Mouse (Mus musculus) spleen, adult 2 months (tissue): ENCODE measurements around the gene Gm43738. TPM values are rescaled to one million over a fixed set of nuclear protein-coding genes. Genes with fewer than 3 reads are reported as not detected.

ENCODE experiments used
- DNase-seq, 2 experiments: peaks; one replicate each; pipeline versions ENCODE4 v3.0.0 to v3.0.0-alpha.2; 2012 to 2021; ENCODE audit warnings: low spot score in 2 of 2, low read depth in 1 of 2
- H3K27ac ChIP-seq: fragments of 200-500 bp; 2 replicates; pipeline ENCODE4 v1.5.1; 2012; ENCODE audit warnings: low read length, inconsistent platforms; ENCODE audit not compliant: insufficient read depth
- H3K27me3 ChIP-seq: fragments of 200-500 bp; 2 replicates; pipeline ENCODE4 v1.6.1; 2012; ENCODE audit warnings: mild to moderate bottlenecking, moderate library complexity, low read length, inconsistent platforms; ENCODE audit not compliant: control insufficient read depth, insufficient read depth
- H3K36me3 ChIP-seq: fragments of 200-500 bp; 2 replicates; pipeline ENCODE4 v1.6.1; 2012; ENCODE audit warnings: mild to moderate bottlenecking, low read length, inconsistent platforms; ENCODE audit not compliant: control insufficient read depth, insufficient read depth
- H3K4me1 ChIP-seq: fragments of 200-500 bp; 2 replicates; pipeline ENCODE4 v1.6.1; 2011; ENCODE audit warnings: inconsistent platforms; ENCODE audit not compliant: control insufficient read depth, insufficient read depth, insufficient read length
- H3K4me3 ChIP-seq: fragments of 200-500 bp; 2 replicates; pipeline ENCODE4 v1.5.1; 2011; ENCODE audit warnings: mild to moderate bottlenecking, inconsistent platforms; ENCODE audit not compliant: insufficient read depth, insufficient read length; ENCODE audit errors: extremely low read depth
- CTCF ChIP-seq: fragments of 200-500 bp; IDR thresholded peaks from 2 replicates; pipeline ENCODE4 v1.5.1; 2011; ENCODE audit warnings: mild to moderate bottlenecking, inconsistent platforms; ENCODE audit not compliant: insufficient read depth, insufficient read length, insufficient replicate concordance; ENCODE audit errors: extremely low read depth
- POLR2A ChIP-seq: fragments of 200-500 bp; IDR thresholded peaks from 2 replicates; pipeline ENCODE4 v1.6.1; 2011; ENCODE audit warnings: low read depth, low read length, inconsistent platforms
- WGBS: fragments of 180-500 bp; shearing (Covaris S2); methylation state at CpG from one replicate; pipeline ENCODE4 v1.1.7; 2018; 5-methylcytosine and 5-hydroxymethylcytosine counted together
- polyA plus RNA-seq: library from polyadenylated mRNA; depleted of rRNA; stranded (reverse); fragments of >200 nt; gene quantifications from 2 replicates; pipeline ENCODE4 v1.2.3, GENCODE M21; 2012

The Gm43738 gene
- polyA plus RNA-seq, 1 experiment = not detected

DNA sequence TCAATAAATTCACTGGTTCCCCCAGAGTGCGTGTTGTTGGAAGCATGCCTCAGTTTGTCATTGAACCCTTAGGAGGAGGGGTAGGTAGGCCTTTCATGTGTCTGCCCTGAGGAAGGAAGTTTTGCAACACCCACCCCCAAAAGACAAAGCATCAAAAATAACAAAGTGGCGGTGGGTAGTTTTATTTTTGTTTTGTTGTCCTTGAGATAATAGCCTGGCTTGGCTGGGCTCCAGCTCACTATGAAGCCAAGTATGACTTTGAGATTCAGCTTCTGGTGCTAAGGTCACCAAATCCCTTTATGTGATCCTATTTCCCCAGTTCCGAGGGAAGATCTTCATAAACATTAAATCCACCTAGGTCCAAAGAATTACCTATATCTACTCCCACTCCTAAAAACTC, 23.3 kb upstream of the Gm43738 start:
- 70% methylated on average over 3 of the region's 3 CpGs for WGBS
- Histone ChIP-seq H3K4me1 (no peaks in the 10 kb centered on the region), H3K4me3 (no peak overlapping the region), H3K27me3 (no peaks in the 10 kb centered on the region), H3K27ac (no peak overlapping the region), H3K36me3 (no peaks in the 10 kb centered on the region)
- TF ChIP-seq CTCF (no peak), POLR2A (no peak)
- no peak for DNase-seq

DNA sequence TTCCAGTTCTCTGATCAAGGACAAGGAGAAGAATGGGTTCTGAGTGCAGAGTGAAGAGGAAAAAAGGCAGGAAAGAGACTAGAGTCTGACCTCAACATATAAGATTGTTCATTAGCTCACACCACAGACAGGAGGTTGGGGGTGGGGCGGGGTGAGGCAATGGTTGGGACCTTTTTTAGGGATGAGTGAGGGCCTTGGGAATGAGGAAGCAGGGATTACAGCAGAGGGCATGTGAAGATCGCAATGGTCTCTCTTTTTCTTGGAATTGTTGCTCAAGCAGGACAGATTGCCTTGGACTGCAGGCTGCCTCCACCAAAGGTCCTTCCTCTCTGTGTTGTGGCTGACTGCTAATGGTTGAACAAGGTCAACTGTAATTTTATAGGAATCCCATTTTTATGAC, 22.4 kb upstream of the Gm43738 start:
- Histone ChIP-seq H3K4me1 (no peaks in the 10 kb centered on the region), H3K27ac (no peak overlapping the region), H3K36me3 (no peaks in the 10 kb centered on the region), H3K4me3 (no peak overlapping the region), H3K27me3 (no peaks in the 10 kb centered on the region)
- DNase-seq = no peak
- 74% methylated on average over 2 of the region's 2 CpGs for WGBS
- TF ChIP-seq CTCF = no peak
- TF ChIP-seq POLR2A = no peak

DNA sequence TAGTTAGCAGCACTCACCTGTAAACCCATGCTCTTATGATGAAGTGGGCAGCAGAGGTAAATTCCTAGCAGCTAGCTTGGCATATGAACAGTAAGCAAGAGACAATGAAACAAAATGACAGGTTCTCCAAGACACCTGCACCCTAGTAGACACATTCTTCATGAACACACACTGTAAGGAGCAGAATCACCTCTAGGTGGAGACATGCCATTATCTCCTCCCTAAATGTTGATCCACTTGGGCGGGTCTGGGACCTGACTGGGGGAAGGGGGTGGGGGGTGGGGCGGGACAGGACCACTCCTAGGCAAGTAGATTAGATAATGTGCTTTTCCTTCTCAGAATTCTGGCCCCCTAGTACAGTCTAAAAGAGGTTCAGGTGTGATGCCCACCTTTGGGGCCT, 14.6 kb upstream of the Gm43738 start:
- no peak overlapping the region for H3K27ac ChIP-seq
- TF ChIP-seq POLR2A = no peak
- peak; percentile 11; the same call in 1 of the 2 replicates for TF ChIP-seq CTCF
- no peaks in the 10 kb centered on the region for H3K4me1 ChIP-seq
- 8% methylated on average over 2 of the region's 2 CpGs for WGBS
- H3K4me3 ChIP-seq = no peak overlapping the region
- H3K36me3 ChIP-seq = no peaks in the 10 kb centered on the region
- peak; percentile 14 to 31 for DNase-seq
- H3K27me3 ChIP-seq = no peaks in the 10 kb centered on the region

DNA sequence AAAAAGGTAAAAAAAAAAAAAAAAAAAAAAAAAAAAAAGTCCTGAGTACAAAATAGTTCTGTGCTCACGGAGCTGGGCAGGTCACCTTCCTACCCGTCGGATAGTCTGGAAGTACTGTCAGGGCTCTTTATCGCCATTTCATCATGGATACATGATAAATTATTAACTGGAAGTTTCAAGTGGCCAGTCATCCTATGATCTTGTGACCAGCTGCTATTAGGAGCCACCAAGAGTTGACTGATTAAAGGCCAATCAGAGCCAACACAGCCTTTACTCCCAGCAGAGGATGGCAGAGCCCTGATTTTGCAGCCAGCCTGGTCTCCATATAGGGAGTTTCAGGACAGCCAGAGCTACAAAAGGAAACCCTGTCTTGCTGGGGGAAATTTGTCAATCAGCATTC, 12.2 kb upstream of the Gm43738 start:
- 85% methylated on average over 4 of the region's 4 CpGs for WGBS
- H3K36me3 ChIP-seq = no peaks in the 10 kb centered on the region
- TF ChIP-seq POLR2A = no peak
- TF ChIP-seq CTCF = no peak
- no peak overlapping the region for H3K4me3 ChIP-seq
- no peak overlapping the region for H3K27ac ChIP-seq
- DNase-seq = no peak
- H3K27me3 ChIP-seq = no peaks in the 10 kb centered on the region
- H3K4me1 ChIP-seq = no peaks in the 10 kb centered on the region

DNA sequence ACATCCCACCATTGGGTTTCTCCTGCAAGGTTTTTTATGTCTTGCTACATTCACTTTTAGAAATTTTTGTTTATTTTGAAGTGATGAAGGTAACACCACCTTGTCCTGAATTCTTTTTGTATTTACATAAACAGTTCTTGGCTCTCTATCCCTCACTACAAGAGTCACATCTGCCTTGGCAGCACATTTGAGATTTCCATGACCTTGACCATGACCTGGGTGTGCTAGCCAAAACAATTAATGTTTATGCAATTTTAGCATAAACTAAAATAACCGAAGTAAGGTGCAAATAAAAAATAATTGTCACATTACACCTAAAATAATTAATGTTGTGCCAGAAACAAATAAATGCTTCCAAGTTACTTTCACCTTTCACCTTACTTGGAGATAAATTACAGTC, 7.2 kb upstream of the Gm43738 start:
- no peaks in the 10 kb centered on the region for H3K36me3 ChIP-seq
- TF ChIP-seq CTCF (no peak), POLR2A (no peak)
- H3K4me1 ChIP-seq = no peaks in the 10 kb centered on the region
- H3K27ac ChIP-seq = no peak overlapping the region
- no peak overlapping the region for H3K4me3 ChIP-seq
- no peak for DNase-seq
- H3K27me3 ChIP-seq = no peaks in the 10 kb centered on the region
- whole genome bisulfite sequencing = 80% methylated on average over 1 of the region's 1 CpGs

DNA sequence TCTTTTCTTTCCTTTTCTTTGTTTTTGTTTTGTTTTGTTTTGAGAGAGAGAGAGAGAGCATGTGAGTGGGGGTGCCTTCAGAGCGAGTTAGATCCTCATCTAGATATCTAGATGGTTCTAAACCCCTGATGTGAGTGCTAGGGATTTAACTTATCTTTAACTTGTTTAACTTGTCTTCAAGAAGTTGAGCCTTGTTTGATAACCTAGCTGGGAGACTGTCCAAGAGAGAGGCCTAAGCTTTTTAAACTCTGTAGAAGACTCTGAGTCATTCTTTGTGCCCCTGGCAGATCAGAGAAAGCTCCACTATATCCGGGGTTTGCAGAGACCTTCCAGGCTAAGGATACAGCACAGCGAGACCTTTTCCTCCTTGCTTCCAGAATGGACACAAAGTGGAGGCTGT, 6.6 kb upstream of the Gm43738 start:
- Histone ChIP-seq H3K27ac (no peak overlapping the region), H3K27me3 (no peaks in the 10 kb centered on the region), H3K4me3 (no peak overlapping the region), H3K36me3 (no peaks in the 10 kb centered on the region), H3K4me1 (no peaks in the 10 kb centered on the region)
- 83% methylated on average over 3 of the region's 3 CpGs for WGBS
- DNase-seq = no peak
- TF ChIP-seq CTCF (no peak), POLR2A (no peak)

DNA sequence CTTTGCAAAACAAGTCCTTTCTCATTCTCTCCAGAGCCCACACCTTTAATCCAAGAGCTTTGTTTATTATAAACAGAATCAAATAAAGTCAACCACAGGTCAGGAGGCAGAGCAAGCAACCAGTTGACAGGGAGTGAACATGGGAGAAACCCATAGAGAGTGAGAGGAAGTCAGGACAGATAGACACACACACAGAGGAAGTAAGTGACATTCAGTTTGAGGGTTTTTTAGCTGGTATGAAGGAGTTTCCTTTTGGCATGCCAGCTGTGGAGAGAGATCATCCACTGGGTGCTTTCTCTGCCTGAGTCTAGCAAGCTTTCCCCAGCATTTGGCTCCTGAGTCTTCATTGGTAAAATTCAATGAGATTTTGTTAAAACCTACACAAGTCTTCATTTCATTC, 6.0 kb upstream of the Gm43738 start:
- Histone ChIP-seq H3K36me3 (no peaks in the 10 kb centered on the region), H3K27me3 (no peaks in the 10 kb centered on the region), H3K27ac (no peak overlapping the region), H3K4me1 (no peaks in the 10 kb centered on the region), H3K4me3 (no peak overlapping the region)
- TF ChIP-seq POLR2A (no peak), CTCF (no peak)
- DNase-seq = no peak
